Mouse (Mus musculus): ENCODE data around the gene H2afy2.

- no peak for TF ChIP-seq HCFC1 (IDR thresholded peaks at IDR 0.05; ENCODE audit: borderline replicate concordance, insufficient read depth, low read length)
- TF ChIP-seq ZNF384 (IDR thresholded peaks at IDR 0.05; ENCODE audit: low read depth, low read length): no peak
- TF ChIP-seq CHD2 (IDR thresholded peaks at IDR 0.05; ENCODE audit: low read depth, low read length): no peak
Measured at GRCm38 (mm10) chr10:61811987-61812386, 28.0 kb upstream of the H2afy2 start.
